Mouse (Mus musculus): ENCODE results near the gene Eif4a3.

Gene Eif4a3

GRCm38 (mm10) chr11:119239480-119239879, 60.4 kb downstream of the Eif4a3 start:
- DNase-seq (ENCODE audit: low read depth), result no peak

All from c-Kit-positive CD71-negative TER-119-negative erythroid progenitor cells, embryonic 14.5 days (primary cell).